Mouse (Mus musculus) c-Kit-negative CD71-positive TER-119-positive erythroid progenitor cells, embryonic 14.5 days (primary cell): Measurements from ENCODE around the gene Slc5a8.

Experiments used
- DNase-seq: peaks from one replicate; pipeline ENCODE4 v3.0.0-alpha.2; 2013; ENCODE audit warnings: low read depth, low spot score

Slc5a8 gene

DNA sequence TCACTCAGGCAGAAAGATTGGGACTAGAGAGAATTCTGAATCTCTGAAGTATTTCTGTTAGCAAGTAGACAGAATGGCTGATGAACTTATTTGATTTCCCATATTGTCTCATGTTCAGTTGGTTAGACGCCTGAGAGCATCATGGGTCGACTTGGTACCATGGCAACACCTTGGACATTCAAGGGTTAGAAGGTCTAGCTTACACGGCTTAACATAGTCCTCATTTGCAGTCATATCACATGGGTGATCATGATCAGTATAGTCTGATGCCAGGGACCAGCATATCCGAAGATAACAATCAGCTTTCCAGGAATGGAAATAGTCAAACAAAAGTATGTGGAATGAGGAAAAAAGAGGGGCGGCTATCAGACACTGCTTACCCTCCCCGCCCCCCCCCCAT is 93.1 kb downstream of the Slc5a8 start:
- no peak for DNase-seq
